Mouse (Mus musculus) adrenal gland, adult 18-20 months (tissue): ENCODE data around the gene Nectin2. TPM values are rescaled to one million over a fixed set of nuclear protein-coding genes. Genes with fewer than 3 reads are reported as not detected.

ENCODE experiments used
- DNase-seq, 2 experiments: peaks; one replicate each; pipeline ENCODE4 v3.0.0; 2021 to 2022; ENCODE audit warnings: low spot score in 2 of 2
- total RNA-seq, 2 experiments: library from RNA; stranded (reverse); gene quantifications; 1 replicate in 1 of 2; 2 replicates in 1 of 2; pipeline ENCODE4 v1.2.3; 2021

Nectin2 gene
- total RNA-seq, 2 experiments from 2014 or later: 76.9 to 105 TPM

DNA sequence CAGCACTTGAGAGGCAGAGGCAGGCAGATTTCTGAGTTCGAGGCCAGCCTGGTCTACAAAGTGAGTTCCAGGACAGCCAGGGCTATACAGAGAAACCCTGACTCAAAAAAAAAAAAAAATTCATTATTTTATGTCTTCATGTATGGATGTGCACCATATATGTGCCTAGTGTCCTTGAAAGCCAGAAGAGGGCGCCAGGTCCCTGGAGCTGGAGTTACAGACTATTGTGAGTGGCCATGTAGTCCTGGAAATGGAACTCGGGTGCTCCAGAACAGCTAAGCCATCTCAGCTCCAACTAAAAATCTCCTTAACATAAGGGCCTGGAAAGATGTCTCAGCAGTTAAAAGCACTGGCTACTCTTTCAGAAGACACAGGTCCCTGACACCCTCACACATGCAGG lies 83.5 kb downstream of the Nectin2 start:
- DNase-seq: no peak

Other genes starting within 250 kb of the Nectin2 start
- gene Bloc1s3, start 242.1 kb downstream of the Nectin2 start, total RNA-seq: 10 to 100 TPM in 1 of 2 experiments, 1 to 10 TPM in 1; 8.4 to 10.0 TPM
- gene Trappc6a, start 242.1 kb downstream of the Nectin2 start, total RNA-seq: 10 to 100 TPM; 70.0 to 92.4 TPM
- under 1 TPM in 1 of 2 experiments, not detected in 1; 0.17 TPM for gene Nkpd1, start 232.6 kb downstream of the Nectin2 start, total RNA-seq
- 10 to 100 TPM; 72.8 to 73.6 TPM for gene Ppp1r37, start 187.4 kb downstream of the Nectin2 start, total RNA-seq
- gene Zfp296, start 173.2 kb downstream of the Nectin2 start, total RNA-seq: 1 to 10 TPM in 1 of 2 experiments, under 1 TPM in 1; 0.46 to 1.2 TPM
- gene Gemin7, start 172.9 kb downstream of the Nectin2 start, total RNA-seq: 10 to 100 TPM; 66.7 to 85.1 TPM
- gene Clasrp, start 146.0 kb downstream of the Nectin2 start, total RNA-seq: 10 to 100 TPM; 36.5 to 36.9 TPM
- gene Relb, start 121.0 kb downstream of the Nectin2 start, total RNA-seq: 10 to 100 TPM; 31.9 TPM
- gene Clptm1, start 85.5 kb downstream of the Nectin2 start, total RNA-seq: 100 to 1,000 TPM; 136 to 157 TPM
- 1 to 10 TPM; 1.1 to 2.1 TPM for gene Apoc2, start 72.5 kb downstream of the Nectin2 start, total RNA-seq
- under 1 TPM in 1 of 2 experiments, not detected in 1; 0.50 TPM for gene Gm44805, start 69.1 kb downstream of the Nectin2 start, total RNA-seq
- 100 to 1,000 TPM in 1 of 2 experiments, 10 to 100 TPM in 1; 31.6 to 112 TPM for gene Apoc4, start 69.0 kb downstream of the Nectin2 start, total RNA-seq
- gene Apoc1, start 57.8 kb downstream of the Nectin2 start, total RNA-seq: 100 to 1,000 TPM; 156 to 789 TPM
- gene Apoe, start 51.3 kb downstream of the Nectin2 start, total RNA-seq: 1,000 to 10,000 TPM; 1,225 to 1,306 TPM
- gene Tomm40, start 35.0 kb downstream of the Nectin2 start, total RNA-seq: 100 to 1,000 TPM; 123 to 126 TPM
- 10 to 100 TPM; 43.2 to 53.2 TPM for gene Bcam, start 20.5 kb upstream of the Nectin2 start, total RNA-seq
- gene Cblc, start 46.3 kb upstream of the Nectin2 start, total RNA-seq: under 1 TPM in 1 of 2 experiments, not detected in 1; 0.64 TPM
- gene Bcl3, start 72.3 kb upstream of the Nectin2 start, total RNA-seq: 10 to 100 TPM; 21.9 to 34.8 TPM
- gene Gm19345, start 101.5 kb upstream of the Nectin2 start, total RNA-seq: not detected
- not detected for gene Ceacam16, start 110.8 kb upstream of the Nectin2 start, total RNA-seq
- gene Ceacam19, start 137.5 kb upstream of the Nectin2 start, total RNA-seq: not detected
- gene Pvr, start 170.7 kb upstream of the Nectin2 start, total RNA-seq: 10 to 100 TPM; 20.8 to 32.4 TPM
- not detected for gene Igsf23, start 200.3 kb upstream of the Nectin2 start, total RNA-seq
- gene Ceacam20, start 214.9 kb upstream of the Nectin2 start, total RNA-seq: not detected
- not detected for gene Nlrp9b, start 241.0 kb upstream of the Nectin2 start, total RNA-seq